Mouse (Mus musculus): Measurements from ENCODE around the gene Kcna6.
A peak's percentile ranks its signal among the peaks of the same experiment; 100 is the strongest.

Kcna6 gene

DNA sequence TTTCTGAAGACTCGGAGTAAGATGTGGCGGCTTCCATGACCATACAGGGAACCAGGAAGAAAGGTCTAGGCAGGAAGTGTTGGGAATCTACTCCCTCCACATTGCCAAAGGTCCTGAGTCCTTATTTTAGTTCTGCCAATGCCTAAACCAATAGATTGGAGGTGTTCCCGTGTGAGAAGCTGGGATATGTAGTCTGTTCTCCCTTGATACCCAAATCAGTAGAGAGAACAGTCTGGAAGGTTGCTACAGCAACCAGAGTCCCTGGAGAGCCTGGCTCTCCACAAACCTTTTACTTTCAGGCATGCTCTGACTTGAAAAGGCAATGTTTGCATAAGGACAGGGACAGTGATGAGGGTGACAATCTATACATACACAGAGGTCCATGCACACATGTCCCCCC is 4.7 kb downstream of the Kcna6 start:
- no peak for DNase-seq

GRCm38 (mm10) chr6:126732645-126733044 is 7.8 kb downstream of the Kcna6 start:
- DNase-seq: no peak

DNA sequence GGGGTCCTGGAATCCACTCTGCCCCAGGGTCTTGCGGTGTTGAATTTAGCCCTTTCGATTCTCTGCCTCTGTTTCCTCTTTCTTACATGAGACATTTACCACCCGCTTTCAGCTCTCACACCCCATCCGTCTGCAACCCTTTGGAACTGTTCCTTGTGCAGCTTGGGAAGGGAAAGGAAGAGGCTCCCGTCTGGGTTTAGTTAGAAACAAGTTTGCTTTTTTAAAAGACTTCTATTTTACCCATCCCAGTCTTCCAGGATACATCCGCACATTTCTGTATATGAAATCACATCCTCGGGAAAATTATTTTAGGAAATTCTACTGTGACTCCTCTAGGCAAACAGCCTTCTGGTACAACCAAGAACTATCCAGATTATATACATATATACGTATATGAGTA is 11.7 kb downstream of the Kcna6 start:
- no peak for DNase-seq

DNA sequence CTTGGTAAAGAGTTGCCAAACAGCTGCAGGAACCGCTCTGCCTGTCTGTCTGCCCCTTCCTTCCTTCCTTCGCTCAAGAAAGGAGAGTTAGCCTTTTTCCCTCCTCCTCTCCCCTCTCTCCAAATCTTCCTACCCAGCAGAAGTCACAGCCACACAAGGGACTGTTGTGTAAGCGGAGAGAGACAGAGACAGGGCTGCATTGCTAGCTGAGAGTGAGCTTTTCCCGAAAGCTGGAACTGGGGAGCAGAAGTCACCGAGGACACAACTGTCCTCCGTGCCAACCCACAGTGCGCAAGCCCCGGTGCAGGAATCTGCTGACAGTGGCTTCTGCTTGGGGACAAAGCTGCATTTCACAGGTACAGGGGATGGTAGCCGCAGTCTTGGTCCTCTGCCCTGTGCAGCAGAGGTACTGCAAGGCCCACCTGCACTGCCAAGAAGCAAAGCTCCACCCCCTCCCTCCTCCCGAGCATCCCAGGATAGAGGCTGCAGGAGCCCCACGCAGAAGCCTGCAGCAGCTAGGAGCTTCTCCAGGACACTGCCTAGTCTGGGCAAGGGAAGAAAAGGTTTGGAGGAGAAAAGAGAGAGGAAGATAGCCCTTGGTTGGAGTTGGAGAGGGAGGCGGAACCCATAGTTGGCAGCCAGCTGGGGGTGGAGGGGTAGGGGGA is 21.9 kb downstream of the Kcna6 start:
- no peak for DNase-seq

GRCm38 (mm10) chr6:126712531-126712930 is 27.9 kb downstream of the Kcna6 start:
- no peak for DNase-seq

DNA sequence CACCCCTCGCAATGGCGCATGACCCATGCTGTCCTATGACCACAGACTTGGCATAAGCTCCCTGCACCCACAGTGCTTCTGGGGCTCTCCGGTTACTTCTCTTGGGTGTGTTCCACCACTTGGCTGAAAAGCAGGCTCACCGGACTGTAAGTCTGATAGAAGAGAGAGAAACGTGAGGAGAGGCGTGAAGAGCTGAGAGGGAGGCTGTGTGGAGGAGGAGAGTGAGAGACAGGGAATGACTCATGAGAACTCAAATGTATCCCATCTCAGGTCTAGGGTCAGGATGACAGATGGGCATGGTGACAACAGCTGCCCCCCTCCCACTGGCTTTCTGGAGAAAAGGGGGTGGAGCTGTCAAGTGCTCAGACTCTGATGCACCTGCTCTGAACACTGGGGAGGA is 34.5 kb downstream of the Kcna6 start:
- no peak for DNase-seq

- peak; percentile 40 to 42 for DNase-seq
Measured at GRCm38 (mm10) chr6:126704430-126704829, 36.0 kb downstream of the Kcna6 start.

- peak; percentile 93 to 96 for DNase-seq
Measured at GRCm38 (mm10) chr6:126702116-126702515, 38.4 kb downstream of the Kcna6 start.

- DNase-seq: no peak
Measured at GRCm38 (mm10) chr6:126701196-126701595, 39.3 kb downstream of the Kcna6 start.

- no peak for DNase-seq
Measured at GRCm38 (mm10) chr6:126699995-126700394, 40.5 kb downstream of the Kcna6 start.

DNA sequence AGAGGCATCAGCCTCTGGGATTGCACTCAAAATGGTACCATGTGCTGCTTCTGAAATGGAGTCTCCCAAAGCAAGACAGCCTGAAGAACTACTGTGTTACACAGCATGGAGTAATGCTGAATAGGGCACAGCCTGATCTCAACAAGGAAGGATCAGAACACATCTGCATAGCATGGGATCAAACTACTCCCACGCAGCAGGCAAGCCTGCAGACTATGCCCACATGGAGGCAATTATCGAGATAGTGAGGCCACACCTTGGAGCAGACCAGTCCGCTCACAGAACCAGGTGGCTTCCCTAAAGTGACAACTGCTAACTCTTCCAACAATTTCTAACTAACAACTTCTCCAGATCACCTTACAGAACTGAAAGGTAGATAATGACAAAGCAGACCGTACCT is 53.4 kb downstream of the Kcna6 start:
- no peak for DNase-seq

GRCm38 (mm10) chr6:126685135-126685534 is 55.3 kb downstream of the Kcna6 start:
- DNase-seq: no peak

DNA sequence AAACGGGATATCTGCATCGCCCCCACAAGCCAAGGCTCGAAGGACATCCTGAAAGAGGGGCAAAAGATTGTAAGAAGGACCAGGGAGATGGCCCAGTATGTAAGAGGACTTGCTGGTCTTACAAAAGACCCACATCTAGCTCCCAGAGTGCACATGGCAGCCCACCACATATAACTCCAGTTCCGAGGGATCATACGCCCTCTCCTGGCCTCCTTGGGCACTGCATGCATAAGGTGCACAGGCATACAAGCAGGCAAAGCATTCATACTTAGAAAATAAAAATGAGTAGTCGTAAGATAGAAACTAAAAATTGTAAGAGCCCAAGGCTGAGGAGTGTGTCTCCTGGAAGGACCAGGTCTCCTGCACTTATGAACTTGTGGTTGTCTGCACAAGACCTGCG is 61.5 kb downstream of the Kcna6 start:
- DNase-seq: peak; percentile 40 to 55

DNA sequence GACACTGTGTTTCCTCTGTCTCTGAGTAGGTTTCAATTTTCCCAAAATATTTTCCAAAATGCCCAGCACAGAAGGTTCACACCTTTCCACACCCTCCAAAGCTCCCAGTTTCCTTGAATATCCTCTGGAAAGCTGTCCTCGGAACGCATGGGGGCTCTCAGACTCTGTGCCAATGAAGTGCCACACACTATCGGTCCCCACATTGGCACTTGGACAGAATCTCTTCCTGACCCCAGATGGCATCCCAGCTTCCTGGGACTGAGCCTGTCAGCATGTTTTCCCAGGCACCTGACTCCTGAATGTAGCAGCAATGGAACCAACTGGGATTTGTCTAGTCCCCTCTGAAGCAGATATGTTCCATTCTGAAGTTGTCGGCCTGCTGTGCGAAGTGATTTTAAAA is 73.5 kb downstream of the Kcna6 start:
- DNase-seq: peak; percentile 69 to 75

DNA sequence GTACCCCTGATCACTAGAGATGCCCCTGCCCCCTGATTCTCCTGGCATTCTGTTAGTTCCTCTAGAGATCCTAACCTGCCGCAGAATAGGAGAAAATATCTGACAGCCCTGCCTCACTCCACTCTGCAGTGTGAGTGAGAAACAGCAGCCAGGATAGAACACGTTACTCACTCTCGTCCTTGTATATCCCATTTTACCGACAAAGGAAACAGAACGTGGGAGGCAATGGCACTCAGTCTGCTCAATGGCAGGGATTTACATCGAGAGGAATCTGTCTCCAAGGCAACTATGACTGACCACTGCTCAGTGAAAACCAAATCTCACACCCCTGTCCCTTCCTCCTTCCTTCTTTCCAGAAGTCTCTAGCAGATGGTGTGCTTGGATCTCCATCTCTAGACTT is 74.4 kb downstream of the Kcna6 start:
- no peak for DNase-seq

DNA sequence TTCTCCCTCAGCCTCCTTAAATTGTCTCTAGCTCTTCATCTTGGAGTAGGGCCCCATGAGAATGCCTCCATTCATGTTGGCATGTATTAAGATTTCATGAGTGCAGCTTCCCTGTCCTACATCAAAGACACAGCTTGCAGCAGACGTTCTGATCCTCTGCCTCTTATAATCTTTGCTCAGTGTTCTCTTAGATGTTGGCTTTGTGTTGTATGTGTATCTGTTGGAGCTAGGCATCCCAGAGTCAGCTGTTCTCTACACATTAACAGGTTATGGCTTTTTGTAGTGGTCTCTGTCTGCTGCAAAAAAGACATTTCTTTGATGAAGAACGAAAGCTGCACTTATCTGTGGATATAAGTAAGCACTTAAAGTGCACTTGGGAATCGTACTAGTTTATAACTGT is 75.9 kb downstream of the Kcna6 start:
- DNase-seq: no peak

Measured in cerebellum, adult 18-20 months (tissue).